Mouse (Mus musculus) limb, embryonic 10.5 days (tissue): Measurements from ENCODE around the gene Fn3krp. TPM values are rescaled to one million over a fixed set of nuclear protein-coding genes. Genes with fewer than 3 reads are reported as not detected.

Source experiments
- DNase-seq: peaks from one replicate; pipeline ENCODE4 v3.0.0-alpha.2; 2017; ENCODE audit warnings: low spot score
- H3K27ac ChIP-seq: fragments of 300-500 bp; sonication (generic); 2 replicates; pipeline ENCODE4 v1.5.1; 2016; ENCODE audit warnings: mild to moderate bottlenecking
- H3K27me3 ChIP-seq: fragments of 300-500 bp; sonication (generic); 2 replicates; pipeline ENCODE4 v1.6.1; 2016; ENCODE audit warnings: low read depth, mild to moderate bottlenecking; ENCODE audit not compliant: poor library complexity, severe bottlenecking
- H3K36me3 ChIP-seq: fragments of 300-500 bp; sonication (generic); 2 replicates; pipeline ENCODE4 v1.6.1; 2016; ENCODE audit warnings: mild to moderate bottlenecking, moderate library complexity
- H3K4me1 ChIP-seq: fragments of 300-500 bp; sonication (generic); 2 replicates; pipeline ENCODE4 v1.6.1; 2016
- H3K4me3 ChIP-seq: fragments of 300-500 bp; sonication (generic); 2 replicates; pipeline ENCODE4 v1.5.1; 2016; ENCODE audit warnings: mild to moderate bottlenecking, moderate library complexity
- H3K9me3 ChIP-seq: fragments of 300-500 bp; sonication (generic); replicated peaks from 2 replicates; pipeline ENCODE4 v1.6.1; 2016; ENCODE audit warnings: mild to moderate bottlenecking
- WGBS: fragments of 180-500 bp; shearing (Covaris S2); methylation state at CpG from one replicate; pipeline ENCODE4 v1.1.7; 2016; 5-methylcytosine and 5-hydroxymethylcytosine counted together
- polyA plus RNA-seq: library from polyadenylated mRNA; unstranded; fragments of >200 nt; fragmentation: Nextera tagmentation; extraction: Ambion mirVana; gene quantifications from 2 replicates; pipeline ENCODE4 v1.2.1, GENCODE M21; 2016

Gene Fn3krp
- 5.0 and 5.9 TPM in 2 replicates for polyA plus RNA-seq

- peak; percentile 96 for DNase-seq
- no peaks in the 10 kb centered on the region for H3K27me3 ChIP-seq
- H3K27ac ChIP-seq: peak within 1 kb of the TSS; percentile 80
- H3K36me3 ChIP-seq: no peaks in the 10 kb centered on the region
- WGBS: 2% methylated on average over 28 of the region's 28 CpGs
- H3K4me3 ChIP-seq: peak within 1 kb of the TSS; percentile 82
- H3K4me1 ChIP-seq: peaks cover 13% of the 10 kb centered on the region
- no peaks in the 10 kb centered on the region for H3K9me3 ChIP-seq
These were observed at the start of gene Fn3krp for GRCm38 (mm10) chr11:121420830-121421552. Gene Fn3krp (plus strand): TSS chr11:121421401.

GRCm38 (mm10) chr11:121373305-121373704, 47.9 kb upstream of the Fn3krp start:
- Histone ChIP-seq H3K9me3 (no peaks in the 10 kb centered on the region), H3K4me3 (no peak overlapping the region), H3K36me3 (no peaks in the 10 kb centered on the region), H3K4me1 (no peaks in the 10 kb centered on the region), H3K27me3 (no peaks in the 10 kb centered on the region), H3K27ac (no peak overlapping the region)
- 78% methylated on average over 6 of the region's 6 CpGs for WGBS
- DNase-seq: no peak

- Histone ChIP-seq H3K36me3 (no peaks in the 10 kb centered on the region), H3K4me1 (no peaks in the 10 kb centered on the region), H3K27ac (no peak overlapping the region), H3K4me3 (no peak overlapping the region), H3K9me3 (no peaks in the 10 kb centered on the region), H3K27me3 (no peaks in the 10 kb centered on the region)
- no peak for DNase-seq
These were observed 42.6 kb upstream of the Fn3krp start for GRCm38 (mm10) chr11:121378644-121379043.

- no peaks in the 10 kb centered on the region for H3K4me1 ChIP-seq
- DNase-seq: no peak
- no peak overlapping the region for H3K27ac ChIP-seq
- no peak overlapping the region for H3K4me3 ChIP-seq
- 75% methylated on average over 6 of the region's 6 CpGs for WGBS
- H3K9me3 ChIP-seq: no peaks in the 10 kb centered on the region
- no peaks in the 10 kb centered on the region for H3K36me3 ChIP-seq
- no peaks in the 10 kb centered on the region for H3K27me3 ChIP-seq
These were observed 40.9 kb upstream of the Fn3krp start for GRCm38 (mm10) chr11:121380294-121380693.

GRCm38 (mm10) chr11:121387750-121388553, 33.2 kb upstream of the Fn3krp start, which contains the start of gene Rab40b:
Gene Rab40b (minus strand): TSS chr11:121388251.
- 2% methylated on average over 61 of the region's 61 CpGs for WGBS
- Histone ChIP-seq H3K4me1 (peaks cover 15% of the 10 kb centered on the region), H3K27ac (peak within 1 kb of the TSS; percentile 53; the same call in 1 of the 2 replicates), H3K27me3 (peaks cover 22% of the 10 kb centered on the region), H3K36me3 (no peaks in the 10 kb centered on the region), H3K4me3 (peak within 1 kb of the TSS; percentile 75), H3K9me3 (no peaks in the 10 kb centered on the region)
- peak; percentile 93 for DNase-seq

- DNase-seq: no peak
- H3K27ac ChIP-seq: no peak overlapping the region
- H3K9me3 ChIP-seq: no peaks in the 10 kb centered on the region
- H3K4me3 ChIP-seq: peak overlapping the region; percentile 75
- WGBS: 13% methylated on average over 6 of the region's 6 CpGs
- H3K4me1 ChIP-seq: peaks cover 15% of the 10 kb centered on the region
- peaks cover 22% of the 10 kb centered on the region for H3K27me3 ChIP-seq
- no peaks in the 10 kb centered on the region for H3K36me3 ChIP-seq
These were observed 32.7 kb upstream of the Fn3krp start for GRCm38 (mm10) chr11:121388554-121388945.

GRCm38 (mm10) chr11:121390793-121391192, 30.4 kb upstream of the Fn3krp start:
- H3K27me3 ChIP-seq: peaks cover 22% of the 10 kb centered on the region
- H3K36me3 ChIP-seq: no peaks in the 10 kb centered on the region
- H3K4me1 ChIP-seq: peaks cover 15% of the 10 kb centered on the region
- no peak for DNase-seq
- no peak overlapping the region for H3K4me3 ChIP-seq
- no peaks in the 10 kb centered on the region for H3K9me3 ChIP-seq
- WGBS: 78% methylated on average over 3 of the region's 3 CpGs
- no peak overlapping the region for H3K27ac ChIP-seq

- peaks cover 7% of the 10 kb centered on the region for H3K27me3 ChIP-seq
- 87% methylated on average over 3 of the region's 3 CpGs for WGBS
- DNase-seq: no peak
These were observed 28.8 kb upstream of the Fn3krp start for GRCm38 (mm10) chr11:121392405-121392804.

GRCm38 (mm10) chr11:121407366-121408155, 13.6 kb upstream of the Fn3krp start:
- H3K27me3 ChIP-seq: no peaks in the 10 kb centered on the region
- no peaks in the 10 kb centered on the region for H3K4me1 ChIP-seq
- WGBS: 79% methylated on average over 3 of the region's 3 CpGs
- no peak for DNase-seq
- no peaks in the 10 kb centered on the region for H3K36me3 ChIP-seq
- no peak overlapping the region for H3K4me3 ChIP-seq
- H3K27ac ChIP-seq: no peak overlapping the region
- no peaks in the 10 kb centered on the region for H3K9me3 ChIP-seq

More at GRCm38 (mm10) chr11:121392405-121392804, 28.8 kb upstream of the Fn3krp start:
- Histone ChIP-seq H3K36me3 (no peaks in the 10 kb centered on the region), H3K4me1 (peaks cover 12% of the 10 kb centered on the region), H3K4me3 (no peak overlapping the region), H3K27ac (no peak overlapping the region), H3K9me3 (no peaks in the 10 kb centered on the region)

GRCm38 (mm10) chr11:121414762-121415161, 6.4 kb upstream of the Fn3krp start:
- Histone ChIP-seq H3K4me3 (no peak overlapping the region), H3K4me1 (no peaks in the 10 kb centered on the region), H3K36me3 (no peaks in the 10 kb centered on the region), H3K27ac (no peak overlapping the region), H3K27me3 (no peaks in the 10 kb centered on the region), H3K9me3 (no peaks in the 10 kb centered on the region)
- no peak for DNase-seq
- WGBS: 89% methylated on average over 5 of the region's 5 CpGs

- Histone ChIP-seq H3K4me3 (no peak overlapping the region), H3K36me3 (no peaks in the 10 kb centered on the region), H3K27me3 (no peaks in the 10 kb centered on the region), H3K4me1 (peaks cover under 1% of the 10 kb centered on the region; the same call in 1 of the 2 replicates), H3K9me3 (no peaks in the 10 kb centered on the region), H3K27ac (no peak overlapping the region)
- 77% methylated on average over 5 of the region's 5 CpGs for WGBS
- DNase-seq: no peak
These were observed 5.8 kb upstream of the Fn3krp start for GRCm38 (mm10) chr11:121415351-121415750.

- 91% methylated on average over 5 of the region's 5 CpGs for WGBS
- H3K36me3 ChIP-seq: no peaks in the 10 kb centered on the region
- H3K4me1 ChIP-seq: peaks cover 13% of the 10 kb centered on the region
- H3K27ac ChIP-seq: no peak overlapping the region
- H3K4me3 ChIP-seq: no peak overlapping the region
- DNase-seq: no peak
- no peaks in the 10 kb centered on the region for H3K9me3 ChIP-seq
- H3K27me3 ChIP-seq: no peaks in the 10 kb centered on the region
These were observed 3.2 kb upstream of the Fn3krp start for GRCm38 (mm10) chr11:121417971-121418370.
